Mouse (Mus musculus): Measurements from ENCODE around the gene Nfatc4.

DNA sequence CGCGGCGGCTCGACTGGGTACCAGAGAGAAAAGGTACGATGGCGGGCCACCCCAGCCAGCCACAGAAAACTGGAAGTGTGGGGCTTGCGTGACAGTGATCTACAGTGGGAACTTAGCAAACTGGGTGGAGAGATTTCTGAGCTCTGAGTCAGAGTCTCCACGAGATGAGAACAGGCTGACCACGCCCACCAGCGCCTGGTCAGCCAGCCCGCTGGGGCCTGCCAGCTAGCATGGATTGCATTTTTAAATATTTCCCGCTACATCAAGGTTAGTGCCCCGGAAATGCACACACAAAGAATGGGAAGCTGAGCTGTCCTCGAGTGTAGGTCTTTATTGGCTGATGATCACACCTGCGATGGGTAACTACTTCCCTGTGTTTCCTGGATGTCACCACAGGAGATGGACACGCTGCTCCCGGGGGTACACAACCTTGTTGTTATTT lies 7.6 kb upstream of the Nfatc4 start:
- TF ChIP-seq EP300 (IDR thresholded peaks at IDR 0.05; ENCODE audit: low read depth), result no peak
- no peak for TF ChIP-seq CTCF (IDR thresholded peaks at IDR 0.05; ENCODE audit: low read depth)

Measured in heart, postnatal 0 days (tissue).